Mouse (Mus musculus) T-helper 2 cell (primary cell): ENCODE data around the gene Lhpp.

Experiments used
- in situ Hi-C: fragments of 300-600 bp; cut with MboI, MseI; formaldehyde crosslinking; loops from one replicate; pipeline ENCODE4 v1.15.1; 2025; ENCODE audit warnings: high pct_unique_total_duplicates

Gene Lhpp

GRCm38 (mm10) chr7:132734222-132734621, 123.8 kb downstream of the Lhpp start:
- in situ Hi-C loops, result no loop called here

- in situ Hi-C loops, result no loop called here
These were observed 124.7 kb downstream of the Lhpp start for GRCm38 (mm10) chr7:132735145-132735544.

GRCm38 (mm10) chr7:132736099-132736862, 125.8 kb downstream of the Lhpp start:
- in situ Hi-C loops, result no loop called here

GRCm38 (mm10) chr7:132738844-132739243, 128.4 kb downstream of the Lhpp start:
- in situ Hi-C loops, result no loop called here

GRCm38 (mm10) chr7:132739829-132740228, 129.4 kb downstream of the Lhpp start:
- in situ Hi-C loops, result no loop called here

- in situ Hi-C loops, result no loop called here
These were observed 132.5 kb downstream of the Lhpp start for GRCm38 (mm10) chr7:132742912-132743311.

- in situ Hi-C loops, result no loop called here
These were observed 136.7 kb downstream of the Lhpp start for GRCm38 (mm10) chr7:132747096-132747495.

GRCm38 (mm10) chr7:132748076-132748769, 137.8 kb downstream of the Lhpp start:
- in situ Hi-C loops, result no loop called here

GRCm38 (mm10) chr7:132749504-132749903, 139.1 kb downstream of the Lhpp start:
- in situ Hi-C loops, result no loop called here

- in situ Hi-C loops, result no loop called here
These were observed 141.3 kb downstream of the Lhpp start for GRCm38 (mm10) chr7:132751716-132752115.

GRCm38 (mm10) chr7:132753518-132754388, 143.3 kb downstream of the Lhpp start:
- in situ Hi-C loops, result no loop called here

- in situ Hi-C loops, result no loop called here
These were observed 143.9 kb downstream of the Lhpp start for GRCm38 (mm10) chr7:132754389-132754750.
